Mouse (Mus musculus) liver, embryonic 16.5 days (tissue): Measurements from ENCODE around the gene Adamts12. TPM values are rescaled to one million over a fixed set of nuclear protein-coding genes. Genes with fewer than 3 reads are reported as not detected.

Source experiments
- ATAC-seq: fragments of 200-750 bp; cut with Nextera tagmentation; 2 replicates; pipeline ENCODE4 v1.8.0; 2017; ENCODE audit warnings: low read depth, mild to moderate bottlenecking, moderate number of reproducible peaks, moderate library complexity
- H3K27ac ChIP-seq: fragments of 300-500 bp; sonication (generic); 2 replicates; pipeline ENCODE4 v1.5.1; 2014; ENCODE audit warnings: mild to moderate bottlenecking, low read length
- H3K27me3 ChIP-seq: fragments of 300-500 bp; sonication (generic); 2 replicates; pipeline ENCODE4 v1.6.1; 2014; ENCODE audit warnings: low read depth, low read length, mixed read lengths; ENCODE audit not compliant: control insufficient read depth, insufficient read depth
- H3K36me3 ChIP-seq: fragments of 300-500 bp; sonication (generic); 2 replicates; pipeline ENCODE4 v1.6.1; 2014; ENCODE audit warnings: mild to moderate bottlenecking; ENCODE audit not compliant: control insufficient read depth, insufficient read depth
- H3K4me1 ChIP-seq: fragments of 300-500 bp; sonication (generic); 2 replicates; pipeline ENCODE4 v1.6.1; 2014; ENCODE audit warnings: low read depth, low read length, mixed read lengths; ENCODE audit not compliant: control insufficient read depth
- H3K4me2 ChIP-seq: fragments of 300-500 bp; sonication (generic); 2 replicates; pipeline ENCODE4 v1.6.1; 2014; ENCODE audit warnings: low read depth, low read length, mixed read lengths
- H3K4me3 ChIP-seq: fragments of 300-500 bp; sonication (generic); 2 replicates; pipeline ENCODE4 v1.5.1; 2014; ENCODE audit warnings: low read depth, mild to moderate bottlenecking, low read length
- H3K9ac ChIP-seq: fragments of 300-500 bp; sonication (generic); 2 replicates; pipeline ENCODE4 v1.6.1; 2014; ENCODE audit warnings: low read depth, low read length
- H3K9me3 ChIP-seq: fragments of 300-500 bp; sonication (generic); replicated peaks from 2 replicates; pipeline ENCODE4 v1.6.1; 2016; ENCODE audit warnings: low read length; ENCODE audit not compliant: control insufficient read depth
- WGBS: fragments of 180-500 bp; shearing (Covaris S2); extraction: QIAGEN DNeasy Blood & Tissue Kit; methylation state at CpG from one replicate; pipeline ENCODE4 v1.1.7; 2014; ENCODE audit not compliant: insufficient replicate concordance; 5-methylcytosine and 5-hydroxymethylcytosine counted together
- polyA plus RNA-seq: library from polyadenylated mRNA; unstranded; fragments of >200 nt; fragmentation: Nextera tagmentation; extraction: Ambion mirVana; gene quantifications from 2 replicates; pipeline ENCODE4 v1.2.1, GENCODE M21; 2015

Adamts12 gene
- polyA plus RNA-seq, 1 experiment from 2014 or later = 0.34 TPM

GRCm38 (mm10) chr15:11287780-11288179 is 223.2 kb downstream of the Adamts12 start:
- Histone ChIP-seq H3K9ac (no peak overlapping the region), H3K4me3 (no peak overlapping the region), H3K9me3 (no peaks in the 10 kb centered on the region), H3K4me2 (no peak overlapping the region), H3K36me3 (no peaks in the 10 kb centered on the region), H3K27ac (no peak overlapping the region), H3K27me3 (no peaks in the 10 kb centered on the region), H3K4me1 (no peaks in the 10 kb centered on the region)
- WGBS = 72% methylated on average over 3 of the region's 3 CpGs
- ATAC-seq = no peak

- no peak overlapping the region for H3K4me2 ChIP-seq
- no peaks in the 10 kb centered on the region for H3K4me1 ChIP-seq
- no peak overlapping the region for H3K4me3 ChIP-seq
- ATAC-seq = no peak
- H3K27me3 ChIP-seq = no peaks in the 10 kb centered on the region
- WGBS = 63% methylated on average over 5 of the region's 5 CpGs
- no peak overlapping the region for H3K27ac ChIP-seq
- no peak overlapping the region for H3K9ac ChIP-seq
- no peaks in the 10 kb centered on the region for H3K9me3 ChIP-seq
- no peaks in the 10 kb centered on the region for H3K36me3 ChIP-seq
Measured at GRCm38 (mm10) chr15:11292246-11292645, 227.7 kb downstream of the Adamts12 start.

- no peak for ATAC-seq
- WGBS = 62% methylated on average over 6 of the region's 6 CpGs
- Histone ChIP-seq H3K9ac (no peak overlapping the region), H3K9me3 (no peaks in the 10 kb centered on the region), H3K4me3 (no peak overlapping the region), H3K4me1 (no peaks in the 10 kb centered on the region), H3K36me3 (no peaks in the 10 kb centered on the region), H3K27ac (no peak overlapping the region), H3K4me2 (no peak overlapping the region), H3K27me3 (no peaks in the 10 kb centered on the region)
Measured at GRCm38 (mm10) chr15:11295016-11295415, 230.4 kb downstream of the Adamts12 start.

GRCm38 (mm10) chr15:11297960-11298359 is 233.4 kb downstream of the Adamts12 start:
- Histone ChIP-seq H3K27me3 (no peaks in the 10 kb centered on the region), H3K27ac (no peak overlapping the region), H3K4me1 (no peaks in the 10 kb centered on the region), H3K9me3 (no peaks in the 10 kb centered on the region), H3K4me2 (no peak overlapping the region), H3K9ac (no peak overlapping the region), H3K4me3 (no peak overlapping the region), H3K36me3 (no peaks in the 10 kb centered on the region)
- no peak for ATAC-seq
- WGBS = 64% methylated on average over 4 of the region's 4 CpGs

GRCm38 (mm10) chr15:11317077-11317476 is 252.5 kb downstream of the Adamts12 start:
- no peaks in the 10 kb centered on the region for H3K27me3 ChIP-seq
- no peak for ATAC-seq
- no peak overlapping the region for H3K4me2 ChIP-seq
- H3K36me3 ChIP-seq = no peaks in the 10 kb centered on the region
- no peaks in the 10 kb centered on the region for H3K4me1 ChIP-seq
- H3K27ac ChIP-seq = no peak overlapping the region
- H3K9ac ChIP-seq = no peak overlapping the region
- no peak overlapping the region for H3K4me3 ChIP-seq
- no peaks in the 10 kb centered on the region for H3K9me3 ChIP-seq
- 38% methylated on average over 3 of the region's 3 CpGs for WGBS

- no peaks in the 10 kb centered on the region for H3K4me1 ChIP-seq
- H3K27ac ChIP-seq = no peak overlapping the region
- WGBS = 21% methylated on average over 8 of the region's 8 CpGs
- no peaks in the 10 kb centered on the region for H3K9me3 ChIP-seq
- H3K27me3 ChIP-seq = no peaks in the 10 kb centered on the region
- H3K4me3 ChIP-seq = no peak overlapping the region
- H3K9ac ChIP-seq = no peak overlapping the region
- no peaks in the 10 kb centered on the region for H3K36me3 ChIP-seq
- H3K4me2 ChIP-seq = no peak overlapping the region
- no peak for ATAC-seq
Measured at GRCm38 (mm10) chr15:11320481-11320880, 255.9 kb downstream of the Adamts12 start.

- Histone ChIP-seq H3K9ac (no peak overlapping the region), H3K4me2 (no peak overlapping the region), H3K4me3 (no peak overlapping the region), H3K27me3 (no peaks in the 10 kb centered on the region), H3K4me1 (no peaks in the 10 kb centered on the region), H3K27ac (no peak overlapping the region), H3K36me3 (no peaks in the 10 kb centered on the region), H3K9me3 (no peaks in the 10 kb centered on the region)
- WGBS = 68% methylated on average over 7 of the region's 7 CpGs
- no peak for ATAC-seq
Measured at GRCm38 (mm10) chr15:11339467-11340180, 275.0 kb downstream of the Adamts12 start.

GRCm38 (mm10) chr15:11355865-11356264 is 291.3 kb downstream of the Adamts12 start:
- Histone ChIP-seq H3K36me3 (no peaks in the 10 kb centered on the region), H3K27ac (no peak overlapping the region), H3K4me2 (no peak overlapping the region), H3K27me3 (no peaks in the 10 kb centered on the region), H3K9me3 (no peaks in the 10 kb centered on the region), H3K4me3 (no peak overlapping the region), H3K9ac (no peak overlapping the region), H3K4me1 (no peaks in the 10 kb centered on the region)
- no peak for ATAC-seq
- 54% methylated on average over 3 of the region's 3 CpGs for WGBS

GRCm38 (mm10) chr15:11357501-11357900 is 292.9 kb downstream of the Adamts12 start:
- no peak for ATAC-seq
- no peaks in the 10 kb centered on the region for H3K36me3 ChIP-seq

More at GRCm38 (mm10) chr15:11357501-11357900, 292.9 kb downstream of the Adamts12 start:
- 84% methylated on average over 2 of the region's 2 CpGs for whole genome bisulfite sequencing
- Histone ChIP-seq H3K27me3 (no peaks in the 10 kb centered on the region), H3K27ac (no peak overlapping the region), H3K9ac (no peak overlapping the region), H3K9me3 (no peaks in the 10 kb centered on the region), H3K4me2 (no peak overlapping the region), H3K4me1 (no peaks in the 10 kb centered on the region), H3K4me3 (no peak overlapping the region)
